ENCODE assay signal across 8 mouse cellular contexts in genomic region chr5:64861471-64862199, GRCm38 (mm10). TPM values are rescaled to one million over a fixed set of nuclear protein-coding genes. Genes with fewer than 3 reads are reported as not detected.
A peak's percentile ranks its signal among the peaks of the same experiment; 100 is the strongest.
DNase-seq lines count a peak whose midpoint lies in the region; ATAC-seq and TF ChIP-seq lines count a peak whose summit lies in the region.

No protein-coding gene starts in this region.

- H3K4me2 ChIP-seq in hindbrain, embryonic 15.5 days: no peak overlapping the region
- no peak overlapping the region for H3K4me2 ChIP-seq in hindbrain, embryonic 14.5 days (replicated peaks)
- H3K4me2 ChIP-seq in lung, postnatal 0 days (replicated peaks; ENCODE audit: low read depth, low read length): peak overlapping the region; percentile 56

- H3K36me3 ChIP-seq in hindbrain, embryonic 15.5 days: no peaks in the 10 kb centered on the region
- no peaks in the 10 kb centered on the region for H3K36me3 ChIP-seq in hindbrain, embryonic 14.5 days (replicated peaks; ENCODE audit: control insufficient read depth, insufficient read depth)
- no peaks in the 10 kb centered on the region for H3K36me3 ChIP-seq in lung, postnatal 0 days (ENCODE audit: insufficient read depth, low read length)

- WGBS in hindbrain, embryonic 15.5 days: 62% methylated on average over 17 of the region's 17 CpGs
- 65% methylated on average over 17 of the region's 17 CpGs for WGBS in hindbrain, embryonic 14.5 days
- 27% methylated on average over 17 of the region's 17 CpGs for WGBS in lung, postnatal 0 days

- peak; percentile 46; the same call in 1 of the 2 replicates for ATAC-seq in hindbrain, embryonic 15.5 days (ENCODE audit: low FRiP score, low read depth)
- ATAC-seq in hindbrain, embryonic 14.5 days (ENCODE audit: low FRiP score): no peak
- peak; percentile 79 for ATAC-seq in lung, postnatal 0 days

- peak overlapping the region; percentile 50 for H3K27ac ChIP-seq in hindbrain, embryonic 15.5 days (replicated peaks)
- H3K27ac ChIP-seq in hindbrain, embryonic 14.5 days: no peak overlapping the region
- peak overlapping the region; percentile 79 for H3K27ac ChIP-seq in gastrocnemius, adult 2 months
- peak overlapping the region; percentile 91 for H3K27ac ChIP-seq in lung, postnatal 0 days (ENCODE audit: low read length)

- H3K4me1 ChIP-seq in hindbrain, embryonic 15.5 days (replicated peaks): peaks cover 17% of the 10 kb centered on the region
- no peaks in the 10 kb centered on the region for H3K4me1 ChIP-seq in hindbrain, embryonic 14.5 days (replicated peaks; ENCODE audit: control insufficient read depth, insufficient read depth, low read length)
- peaks cover 23% of the 10 kb centered on the region for H3K4me1 ChIP-seq in lung, postnatal 0 days (ENCODE audit: insufficient read depth, low read depth, low read length)

- no peaks in the 10 kb centered on the region for H3K27me3 ChIP-seq in hindbrain, embryonic 15.5 days
- H3K27me3 ChIP-seq in hindbrain, embryonic 14.5 days (ENCODE audit: control insufficient read depth, insufficient read depth, low read length): no peaks in the 10 kb centered on the region
- H3K27me3 ChIP-seq in lung, postnatal 0 days (replicated peaks; ENCODE audit: insufficient read depth, low read length): no peaks in the 10 kb centered on the region

- TF ChIP-seq EP300 in lung, postnatal 0 days (IDR thresholded peaks at IDR 0.05): no peak

- H3K9ac ChIP-seq in hindbrain, embryonic 15.5 days: no peak overlapping the region
- H3K9ac ChIP-seq in hindbrain, embryonic 14.5 days: no peak overlapping the region
- H3K9ac ChIP-seq in lung, postnatal 0 days (replicated peaks; ENCODE audit: low read depth): no peak overlapping the region; the same call in 1 of the 2 replicates

- no peak overlapping the region for H3K4me3 ChIP-seq in hindbrain, embryonic 15.5 days
- H3K4me3 ChIP-seq in hindbrain, embryonic 14.5 days (replicated peaks; ENCODE audit: low read length): no peak overlapping the region
- H3K4me3 ChIP-seq in gastrocnemius, adult 2 months: peak overlapping the region; percentile 58
- peak overlapping the region; percentile 3; the same call in 1 of the 2 replicates for H3K4me3 ChIP-seq in lung, postnatal 0 days (ENCODE audit: low read depth, low read length)

- no peak for TF ChIP-seq CTCF in gastrocnemius, adult 2 months (IDR thresholded peaks at IDR 0.05)
- no peak for TF ChIP-seq CTCF in lung, postnatal 0 days (IDR thresholded peaks at IDR 0.05)

- no peaks in the 10 kb centered on the region for H3K9me3 ChIP-seq in hindbrain, embryonic 15.5 days
- H3K9me3 ChIP-seq in hindbrain, embryonic 14.5 days (ENCODE audit: control insufficient read depth, low read length): no peaks in the 10 kb centered on the region
- H3K9me3 ChIP-seq in lung, postnatal 0 days (ENCODE audit: low read length): no peaks in the 10 kb centered on the region

- DNase-seq in hindbrain, embryonic 14.5 days (ENCODE audit: low spot score): no peak
- DNase-seq in ES-CJ7 (ENCODE audit: low read depth, low spot score): peak; percentile 72
- peak; percentile 51 for DNase-seq in gastrocnemius, adult 2 months
- DNase-seq in kidney, adult 8-10 months: peak; percentile 94
- peak; percentile 87 for DNase-seq in lung, postnatal 0 days (ENCODE audit: low spot score)
- peak; percentile 90 for DNase-seq in yolk sac, embryonic 10.5 days (ENCODE audit: low spot score)
- DNase-seq in T-cell, adult 2 months (ENCODE audit: low spot score): no peak

- intact Hi-C loops in gastrocnemius, adult 2 months (cut with DNase I): loop anchor here (5.0 to 10.0 kb wide), 3 partner anchors 39 to 567 kb away; no protein-coding TSS in a partner anchor

RNA-seq across cellular contexts. Expression of gene Klf3, which starts 58.4 kb away (rescaled TPM):
- polyA plus RNA-seq in hindbrain, embryonic 15.5 days (2015; fragmentation: Nextera tagmentation; extraction: Ambion mirVana): 28.9 and 30.3 TPM in 2 replicates
- 24.3 and 25.8 TPM in 2 replicates for polyA plus RNA-seq in hindbrain, embryonic 14.5 days (2014; fragmentation: Nextera tagmentation; extraction: Ambion mirVana)
- 10 to 100 TPM; 18.2 to 20.4 TPM for total RNA-seq in gastrocnemius, adult 2 months (2021)
- 89.7 and 104 TPM in 2 replicates for polyA plus RNA-seq in lung, postnatal 0 days (2015; fragmentation: Nextera tagmentation; extraction: Ambion mirVana)

Comparison
In these comparisons a context has a peak if more than half of its experiments do, and no peak if none do; other contexts are left out.
1. H3K4me3 ChIP-seq: peak in gastrocnemius, adult 2 months (single experiment) and lung, postnatal 0 days (single experiment); none in hindbrain, embryonic 15.5 days (single experiment) and hindbrain, embryonic 14.5 days (single experiment).
2. DNase-seq: peak in ES-CJ7 (single experiment), gastrocnemius, adult 2 months (single experiment), kidney, adult 8-10 months (2 of 2), lung, postnatal 0 days (single experiment) and yolk sac, embryonic 10.5 days (single experiment); none in hindbrain, embryonic 14.5 days (single experiment) and T-cell, adult 2 months (single experiment).